Mouse (Mus musculus) CH12.LX (cell line): Measurements from ENCODE around the gene Apool. TPM values are rescaled to one million over a fixed set of nuclear protein-coding genes. Genes with fewer than 3 reads are reported as not detected.

Experiments
- DNase-seq: peaks from one replicate; pipeline ENCODE4 v3.0.0-alpha.2; 2013; ENCODE audit errors: extremely low read depth
- H3K27ac ChIP-seq: 2 replicates; pipeline ENCODE4 v1.5.1; 2012; ENCODE audit warnings: low read depth, mild to moderate bottlenecking, control low read depth, moderate library complexity; ENCODE audit not compliant: insufficient read depth
- H3K27me3 ChIP-seq: replicated peaks from 2 replicates; pipeline ENCODE3; 2012; ENCODE audit warnings: inconsistent platforms
- H3K36me3 ChIP-seq, 2 experiments: replicated peaks in 1 of 2; 2 replicates each; pipeline versions ENCODE3 to v1.6.1; 2012; ENCODE audit warnings: inconsistent platforms in 1 of 2, low read length in 1 of 2, mild to moderate bottlenecking in 1 of 2, mixed read lengths in 1 of 2, moderate library complexity in 1 of 2; ENCODE audit not compliant: control insufficient read depth in 1 of 2, insufficient read depth in 1 of 2
- H3K4me1 ChIP-seq, 2 experiments: 2 replicates each; pipeline ENCODE4 v1.6.1; 2012; ENCODE audit warnings: inconsistent platforms in 1 of 2, moderate library complexity in 1 of 2; ENCODE audit not compliant: insufficient read depth in 2 of 2, control insufficient read depth in 1 of 2
- H3K4me2 ChIP-seq: 2 replicates; pipeline ENCODE4 v1.6.1; 2012; ENCODE audit warnings: low read depth, mild to moderate bottlenecking, control low read depth; ENCODE audit not compliant: poor library complexity, insufficient read depth, severe bottlenecking
- H3K4me3 ChIP-seq, 3 experiments: fragments of 150-350 bp in 1 of 3; sonication (generic) in 1 of 3; replicated peaks in 1 of 3; 2 replicates each; pipeline versions ENCODE3 to v1.5.1; 2011 to 2012; ENCODE audit warnings: low read depth in 2 of 3, low read length in 2 of 3, mild to moderate bottlenecking in 2 of 3, moderate library complexity in 2 of 3, control low read depth in 1 of 3, improper control_type of control experiment in 1 of 3, inconsistent platforms in 1 of 3, mixed read lengths in 1 of 3; ENCODE audit not compliant: poor library complexity in 1 of 3
- H3K79me2 ChIP-seq: replicated peaks from 2 replicates; pipeline ENCODE4 v1.6.1; 2012; ENCODE audit warnings: mild to moderate bottlenecking, moderate library complexity; ENCODE audit not compliant: control insufficient read depth, poor library complexity, insufficient read depth, severe bottlenecking; ENCODE audit errors: extremely low read depth
- H3K9ac ChIP-seq: 2 replicates; pipeline ENCODE4 v1.6.1; 2012; ENCODE audit warnings: low read depth, mild to moderate bottlenecking, control low read depth, moderate library complexity; ENCODE audit not compliant: insufficient read depth
- H3K9me3 ChIP-seq: replicated peaks from 2 replicates; pipeline ENCODE3; 2012; ENCODE audit warnings: low read length, inconsistent platforms, mixed read lengths
- BHLHE40 ChIP-seq: IDR thresholded peaks from 2 replicates; pipeline ENCODE4 v1.6.1; 2011; ENCODE audit warnings: mild to moderate bottlenecking, low read depth, low read length, improper control_type of control experiment
- CHD1 ChIP-seq: IDR thresholded peaks from 2 replicates; pipeline ENCODE4 v1.6.1; 2012; ENCODE audit warnings: low read depth, low read length, improper control_type of control experiment, inconsistent platforms
- CHD2 ChIP-seq: IDR thresholded peaks from 2 replicates; pipeline ENCODE4 v1.6.1; 2011; ENCODE audit warnings: low read length, improper control_type of control experiment
- E2F4 ChIP-seq: IDR thresholded peaks from 2 replicates; pipeline ENCODE4 v1.6.1; 2011; ENCODE audit warnings: low read depth, low read length, improper control_type of control experiment; ENCODE audit not compliant: insufficient replicate concordance
- GABPA ChIP-seq: IDR thresholded peaks from 2 replicates; pipeline ENCODE4 v1.6.1; 2012; ENCODE audit warnings: low read depth, low read length, improper control_type of control experiment, inconsistent platforms; ENCODE audit not compliant: insufficient replicate concordance
- HCFC1 ChIP-seq: IDR thresholded peaks from 2 replicates; pipeline ENCODE4 v1.6.1; 2012; ENCODE audit warnings: low read depth, mild to moderate bottlenecking, inconsistent platforms, low read length, improper control_type of control experiment
- JUN ChIP-seq: IDR thresholded peaks from 2 replicates; pipeline ENCODE4 v1.6.1; 2011; ENCODE audit warnings: low read depth, mild to moderate bottlenecking, low read length, improper control_type of control experiment, moderate library complexity; ENCODE audit not compliant: insufficient read depth
- JUND ChIP-seq: conservative IDR thresholded peaks from 2 replicates; pipeline ENCODE4 v1.6.1; 2011; ENCODE audit warnings: low read depth, low read length, improper control_type of control experiment
- MAX ChIP-seq: IDR thresholded peaks from 2 replicates; pipeline ENCODE4 v1.6.1; 2011; ENCODE audit warnings: low read length, improper control_type of control experiment
- MEF2A ChIP-seq: IDR thresholded peaks from 2 replicates; pipeline ENCODE4 v1.6.1; 2014; ENCODE audit warnings: low read depth, mild to moderate bottlenecking, inconsistent platforms, low read length, improper control_type of control experiment, borderline replicate concordance
- MYC ChIP-seq: IDR thresholded peaks from 2 replicates; pipeline ENCODE4 v1.6.1; 2011; ENCODE audit warnings: low read depth, mild to moderate bottlenecking, improper control_type of control experiment, low read length
- PAX5 ChIP-seq: IDR thresholded peaks from 2 replicates; pipeline ENCODE4 v1.6.1; 2012; ENCODE audit warnings: low read length, inconsistent platforms, mixed read lengths
- RCOR1 ChIP-seq: conservative IDR thresholded peaks from 2 replicates; pipeline ENCODE4 v1.6.1; 2012; ENCODE audit warnings: low read depth, mild to moderate bottlenecking, inconsistent platforms, low read length, improper control_type of control experiment
- SMC3 ChIP-seq: IDR thresholded peaks from 2 replicates; pipeline ENCODE4 v1.6.1; 2011; ENCODE audit warnings: low read depth, low read length, improper control_type of control experiment
- TBP ChIP-seq: conservative IDR thresholded peaks from 2 replicates; pipeline ENCODE4 v1.6.1; 2011; ENCODE audit warnings: low read depth, low read length, improper control_type of control experiment
- USF2 ChIP-seq: conservative IDR thresholded peaks from 2 replicates; pipeline ENCODE4 v1.6.1; 2011; ENCODE audit warnings: low read depth, low read length, improper control_type of control experiment
- ZC3H11A ChIP-seq: IDR thresholded peaks from 2 replicates; pipeline ENCODE4 v1.6.1; 2012; ENCODE audit warnings: low read depth, mild to moderate bottlenecking, inconsistent platforms, low read length, improper control_type of control experiment
- ZKSCAN1 ChIP-seq: IDR thresholded peaks from 2 replicates; pipeline ENCODE4 v1.6.1; 2012; ENCODE audit warnings: low read depth, inconsistent platforms, low read length, improper control_type of control experiment, borderline replicate concordance
- dilution Hi-C: fragments of 300-500 bp; cut with MboI; formaldehyde crosslinking; loops from 2 replicates; pipeline ENCODE4 v1.14.3; 2020; ENCODE audit warnings: low sequenced_read_pairs; ENCODE audit not compliant: extremely low pct_unique_long_range_greater_than_20kb, extremely low pct_ligation_motif_present
- in situ Hi-C: fragments of 300-500 bp; cut with MboI; formaldehyde crosslinking; loops from 3 replicates; pipeline ENCODE4 v1.14.3; 2019; ENCODE audit warnings: low sequenced_read_pairs, low pct_ligation_motif_present, low pct_unique_long_range_greater_than_20kb, mixed read lengths
- polyA plus RNA-seq: library from polyadenylated mRNA; unstranded; fragments of >175 nt; gene quantifications from 2 replicates; pipeline ENCODE4 v1.2.1, GENCODE M21; 2012; ENCODE audit warnings: low read depth; ENCODE audit not compliant: insufficient read length
- total RNA-seq, 2 experiments: library from RNA; depleted of rRNA; stranded (reverse); fragments of 300-350 nt in 1 of 2; fragments of >200 nt in 1 of 2; gene quantifications; 2 replicates each; pipeline ENCODE4 v1.2.3; 2012 to 2014

Apool gene
- total and polyA plus RNA-seq, 3 experiments, result 27.6 to 58.0 (median 28.0) TPM

DNA sequence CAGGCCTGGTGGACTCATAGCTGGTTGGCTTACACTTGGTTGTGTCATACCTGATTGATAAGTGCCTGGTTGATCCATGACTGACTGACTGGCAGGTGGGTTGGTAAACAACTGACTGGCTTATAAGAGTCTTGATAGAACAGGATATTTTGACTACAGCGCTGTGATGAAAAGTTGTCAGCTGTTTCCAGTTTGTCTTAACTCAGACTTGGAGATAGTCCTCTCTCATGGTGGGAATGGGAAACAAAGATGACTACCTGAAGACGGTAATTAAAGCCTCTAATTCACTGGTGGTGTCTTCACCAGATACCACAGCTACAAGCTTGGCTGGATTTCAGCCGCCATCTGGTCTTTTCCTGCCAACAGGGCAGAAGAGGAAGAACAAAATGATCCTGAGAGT lies 95.5 kb downstream of the Apool start, which contains the start of gene Satl1:
Gene Satl1 (minus strand): TSS at position 101 of the 400 bp plus-strand sequence.
- no peak for DNase-seq
- H3K4me2 ChIP-seq, result no peak within 1 kb of the TSS
- in situ Hi-C loops, result no loop called here
- dilution Hi-C loops, result no loop called here
- no peaks in the 10 kb centered on the region for H3K9me3 ChIP-seq
- no peaks in the 10 kb centered on the region for H3K79me2 ChIP-seq
- no peaks in the 10 kb centered on the region for H3K27me3 ChIP-seq
- no peak within 1 kb of the TSS for H3K27ac ChIP-seq
- H3K4me3 ChIP-seq, result no peak within 1 kb of the TSS
- H3K9ac ChIP-seq, result no peak within 1 kb of the TSS
- H3K36me3 ChIP-seq, result no peaks in the 10 kb centered on the region
- no peak for TF ChIP-seq JUN
- TF ChIP-seq JUND, result no peak
- TF ChIP-seq MYC, result no peak
- TF ChIP-seq PAX5, result no peak
- TF ChIP-seq GABPA, result no peak
- no peak for TF ChIP-seq MAX
- TF ChIP-seq ZKSCAN1, result no peak
- no peak for TF ChIP-seq HCFC1
- TF ChIP-seq CHD2, result no peak
- no peak for TF ChIP-seq RCOR1
- no peak for TF ChIP-seq MEF2A
- no peak for TF ChIP-seq BHLHE40
- no peak for TF ChIP-seq CHD1
- no peak for TF ChIP-seq USF2
- TF ChIP-seq TBP, result no peak
- H3K4me1 ChIP-seq, result no peaks in the 10 kb centered on the region

DNA sequence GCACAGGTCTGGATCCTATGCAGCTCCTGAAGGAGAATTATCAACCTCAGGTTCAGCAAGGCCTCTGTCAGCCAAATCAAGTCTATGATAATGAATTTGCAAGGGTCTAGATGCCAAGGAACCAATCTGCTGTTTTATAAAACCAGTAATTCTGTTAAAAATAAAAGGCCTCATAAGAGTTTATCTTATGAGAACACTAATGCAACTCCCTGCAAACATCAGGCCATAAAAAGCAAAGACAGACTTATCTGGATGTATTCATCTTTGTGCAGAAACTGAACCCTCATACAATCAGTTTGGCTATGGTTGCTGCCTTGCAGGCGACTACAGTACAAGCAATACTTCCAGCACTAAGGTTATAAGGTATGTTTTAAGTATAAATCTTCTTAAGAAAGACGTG lies 101.2 kb downstream of the Apool start:
- Histone ChIP-seq H3K27me3 (no peaks in the 10 kb centered on the region), H3K4me2 (no peak overlapping the region), H3K36me3 (no peaks in the 10 kb centered on the region), H3K4me3 (no peak overlapping the region), H3K27ac (no peak overlapping the region), H3K4me1 (no peaks in the 10 kb centered on the region), H3K79me2 (no peaks in the 10 kb centered on the region), H3K9ac (no peak overlapping the region), H3K9me3 (no peaks in the 10 kb centered on the region)
- dilution Hi-C loops, result no loop called here
- in situ Hi-C loops, result no loop called here
- DNase-seq, result no peak
- TF ChIP-seq MYC (no peak), SMC3 (no peak), CHD1 (no peak), BHLHE40 (no peak), GABPA (no peak), ZKSCAN1 (no peak), TBP (no peak), E2F4 (no peak), ZC3H11A (no peak), CHD2 (no peak), JUND (no peak)

Other genes with a start within 250 kb of the Apool start
- not detected in 2 replicates for gene 4933403O08Rik, start 72.3 kb upstream of the Apool start, total RNA-seq (2012; rRNA removed)
- gene 4933403O08Rik, start 72.3 kb upstream of the Apool start, total RNA-seq (2014; rRNA removed), result not detected in 2 replicates
- not detected in 2 replicates for gene 4933403O08Rik, start 72.3 kb upstream of the Apool start, polyA plus RNA-seq
- not detected in 2 replicates for gene Satl1, start 95.4 kb downstream of the Apool start, total RNA-seq (2012; rRNA removed)
- gene Satl1, start 95.4 kb downstream of the Apool start, total RNA-seq (2014; rRNA removed), result not detected in 2 replicates
- gene Satl1, start 95.4 kb downstream of the Apool start, polyA plus RNA-seq, result not detected in 2 replicates
- gene 2010106E10Rik, start 183.9 kb downstream of the Apool start, total RNA-seq (2012; rRNA removed), result not detected in 2 replicates
- not detected in 2 replicates for gene 2010106E10Rik, start 183.9 kb downstream of the Apool start, total RNA-seq (2014; rRNA removed)
- gene 2010106E10Rik, start 183.9 kb downstream of the Apool start, polyA plus RNA-seq, result not detected in 2 replicates